Mouse (Mus musculus): ENCODE measurements around the gene Prr14l. TPM values are rescaled to one million over a fixed set of nuclear protein-coding genes. Genes with fewer than 3 reads are reported as not detected.
"Not testable (repeated sequence)": the region's sequence is repeated elsewhere in the genome, so short reads cannot be mapped to it uniquely, and the experiment has no call there.

The Prr14l gene
- polyA plus RNA-seq, 1 experiment from 2014 or later: 13.8 TPM

- Histone ChIP-seq H3K9me3 (ENCODE audit: control insufficient read depth, low read length) (no peaks in the 10 kb centered on the region), H3K4me1 (ENCODE audit: control insufficient read depth, insufficient read depth, low read length) (peaks cover 3% of the 10 kb centered on the region; the same call in 1 of the 2 replicates), H3K9ac (ENCODE audit: low read length) (peak overlapping the region; percentile 44), H3K27me3 (ENCODE audit: control insufficient read depth, insufficient read depth, low read length) (no peaks in the 10 kb centered on the region), H3K4me2 (ENCODE audit: low read depth, severe bottlenecking) (peak overlapping the region; percentile 32), H3K4me3 (ENCODE audit: low read depth, low read length) (peak overlapping the region; percentile 28), H3K27ac (replicated peaks; ENCODE audit: low read depth, low read length) (no peak overlapping the region), H3K36me3 (ENCODE audit: control insufficient read depth, insufficient read depth, low read length) (no peaks in the 10 kb centered on the region)
- ATAC-seq (ENCODE audit: insufficient number of reproducible peaks, low FRiP score, low TSS enrichment, low read depth): no peak
- peak; percentile 71 for DNase-seq (ENCODE audit: low spot score)
- 5% methylated on average over 6 of the region's 6 CpGs for WGBS
Measured at GRCm38 (mm10) chr5:32857781-32858220, 3.7 kb upstream of the Prr14l start.

- not testable (repeated sequence) for DNase-seq (ENCODE audit: low spot score); H3K9me3 ChIP-seq (ENCODE audit: control insufficient read depth, low read length); H3K9ac ChIP-seq (ENCODE audit: low read length); H3K4me3 ChIP-seq (ENCODE audit: low read depth, low read length); H3K36me3 ChIP-seq (ENCODE audit: control insufficient read depth, insufficient read depth, low read length); H3K4me2 ChIP-seq (ENCODE audit: low read depth, severe bottlenecking); H3K27ac ChIP-seq (replicated peaks; ENCODE audit: low read depth, low read length); ATAC-seq (ENCODE audit: insufficient number of reproducible peaks, low FRiP score, low TSS enrichment, low read depth); H3K4me1 ChIP-seq (ENCODE audit: control insufficient read depth, insufficient read depth, low read length); H3K27me3 ChIP-seq (ENCODE audit: control insufficient read depth, insufficient read depth, low read length)
- WGBS: 91% methylated on average over 2 of the region's 3 CpGs
Measured at GRCm38 (mm10) chr5:32855274-32855673, 1.2 kb upstream of the Prr14l start.

- WGBS: 86% methylated on average over 4 of the region's 4 CpGs
- no peak for ATAC-seq (ENCODE audit: insufficient number of reproducible peaks, low FRiP score, low TSS enrichment, low read depth)
- Histone ChIP-seq H3K4me1 (ENCODE audit: control insufficient read depth, insufficient read depth, low read length) (peaks cover 3% of the 10 kb centered on the region; the same call in 1 of the 2 replicates), H3K9me3 (ENCODE audit: control insufficient read depth, low read length) (no peaks in the 10 kb centered on the region), H3K9ac (ENCODE audit: low read length) (no peak overlapping the region), H3K4me2 (ENCODE audit: low read depth, severe bottlenecking) (no peak overlapping the region), H3K36me3 (ENCODE audit: control insufficient read depth, insufficient read depth, low read length) (no peaks in the 10 kb centered on the region), H3K27ac (replicated peaks; ENCODE audit: low read depth, low read length) (no peak overlapping the region), H3K4me3 (ENCODE audit: low read depth, low read length) (no peak overlapping the region), H3K27me3 (ENCODE audit: control insufficient read depth, insufficient read depth, low read length) (no peaks in the 10 kb centered on the region)
- DNase-seq (ENCODE audit: low spot score): no peak
Measured at GRCm38 (mm10) chr5:32854818-32855217, 762 bp upstream of the Prr14l start.

GRCm38 (mm10) chr5:32852026-32852425, 2.0 kb downstream of the Prr14l start:
- no peak for ATAC-seq (ENCODE audit: insufficient number of reproducible peaks, low FRiP score, low TSS enrichment, low read depth)
- Histone ChIP-seq H3K4me3 (ENCODE audit: low read depth, low read length) (no peak overlapping the region), H3K4me2 (ENCODE audit: low read depth, severe bottlenecking) (no peak overlapping the region; the same call in 1 of the 2 replicates), H3K9me3 (ENCODE audit: control insufficient read depth, low read length) (no peaks in the 10 kb centered on the region), H3K27ac (replicated peaks; ENCODE audit: low read depth, low read length) (no peak overlapping the region), H3K36me3 (ENCODE audit: control insufficient read depth, insufficient read depth, low read length) (no peaks in the 10 kb centered on the region), H3K4me1 (ENCODE audit: control insufficient read depth, insufficient read depth, low read length) (peaks cover 3% of the 10 kb centered on the region; the same call in 1 of the 2 replicates), H3K9ac (ENCODE audit: low read length) (no peak overlapping the region), H3K27me3 (ENCODE audit: control insufficient read depth, insufficient read depth, low read length) (no peaks in the 10 kb centered on the region)
- WGBS: 83% methylated on average over 6 of the region's 6 CpGs
- no peak for DNase-seq (ENCODE audit: low spot score)

- H3K36me3 ChIP-seq (ENCODE audit: control insufficient read depth, insufficient read depth, low read length): not testable (repeated sequence)
Measured at GRCm38 (mm10) chr5:32849580-32849979, 4.5 kb downstream of the Prr14l start.

GRCm38 (mm10) chr5:32849178-32849577, 4.9 kb downstream of the Prr14l start:
- Histone ChIP-seq H3K9me3 (ENCODE audit: control insufficient read depth, low read length) (no peaks in the 10 kb centered on the region), H3K4me1 (ENCODE audit: control insufficient read depth, insufficient read depth, low read length) (peaks cover 3% of the 10 kb centered on the region; the same call in 1 of the 2 replicates), H3K4me3 (ENCODE audit: low read depth, low read length) (no peak overlapping the region), H3K36me3 (ENCODE audit: control insufficient read depth, insufficient read depth, low read length) (peaks cover 3% of the 10 kb centered on the region; the same call in 1 of the 2 replicates), H3K9ac (ENCODE audit: low read length) (no peak overlapping the region), H3K27ac (replicated peaks; ENCODE audit: low read depth, low read length) (no peak overlapping the region), H3K27me3 (ENCODE audit: control insufficient read depth, insufficient read depth, low read length) (no peaks in the 10 kb centered on the region), H3K4me2 (ENCODE audit: low read depth, severe bottlenecking) (no peak overlapping the region)
- ATAC-seq (ENCODE audit: insufficient number of reproducible peaks, low FRiP score, low TSS enrichment, low read depth): no peak
- WGBS: 95% methylated on average over 3 of the region's 3 CpGs
- no peak for DNase-seq (ENCODE audit: low spot score)

More at GRCm38 (mm10) chr5:32849580-32849979, 4.5 kb downstream of the Prr14l start:
- H3K9me3 ChIP-seq (ENCODE audit: control insufficient read depth, low read length); H3K27me3 ChIP-seq (ENCODE audit: control insufficient read depth, insufficient read depth, low read length); H3K4me2 ChIP-seq (ENCODE audit: low read depth, severe bottlenecking); H3K4me3 ChIP-seq (ENCODE audit: low read depth, low read length); DNase-seq (ENCODE audit: low spot score); H3K27ac ChIP-seq (replicated peaks; ENCODE audit: low read depth, low read length); H3K9ac ChIP-seq (ENCODE audit: low read length); H3K4me1 ChIP-seq (ENCODE audit: control insufficient read depth, insufficient read depth, low read length); ATAC-seq (ENCODE audit: insufficient number of reproducible peaks, low FRiP score, low TSS enrichment, low read depth): not testable (repeated sequence)
- 92% methylated on average over 3 of the region's 3 CpGs for WGBS

- DNase-seq (ENCODE audit: low spot score) (no peak), ATAC-seq (ENCODE audit: insufficient number of reproducible peaks, low FRiP score, low TSS enrichment, low read depth) (no peak)
- Histone ChIP-seq H3K27me3 (ENCODE audit: control insufficient read depth, insufficient read depth, low read length) (no peaks in the 10 kb centered on the region), H3K9ac (ENCODE audit: low read length) (no peak overlapping the region), H3K27ac (replicated peaks; ENCODE audit: low read depth, low read length) (no peak overlapping the region), H3K9me3 (ENCODE audit: control insufficient read depth, low read length) (no peaks in the 10 kb centered on the region), H3K4me2 (ENCODE audit: low read depth, severe bottlenecking) (no peak overlapping the region), H3K4me1 (ENCODE audit: control insufficient read depth, insufficient read depth, low read length) (no peaks in the 10 kb centered on the region), H3K4me3 (ENCODE audit: low read depth, low read length) (no peak overlapping the region), H3K36me3 (ENCODE audit: control insufficient read depth, insufficient read depth, low read length) (peaks cover 19% of the 10 kb centered on the region; the same call in 1 of the 2 replicates)
- WGBS: 95% methylated on average over 2 of the region's 2 CpGs
Measured at GRCm38 (mm10) chr5:32840029-32840428, 14.0 kb downstream of the Prr14l start.

GRCm38 (mm10) chr5:32836976-32837375, 17.1 kb downstream of the Prr14l start:
- WGBS: 89% methylated on average over 5 of the region's 5 CpGs
- Histone ChIP-seq H3K4me3 (ENCODE audit: low read depth, low read length) (no peak overlapping the region), H3K9ac (ENCODE audit: low read length) (no peak overlapping the region), H3K27ac (replicated peaks; ENCODE audit: low read depth, low read length) (no peak overlapping the region), H3K4me2 (ENCODE audit: low read depth, severe bottlenecking) (no peak overlapping the region), H3K36me3 (ENCODE audit: control insufficient read depth, insufficient read depth, low read length) (peaks cover 17% of the 10 kb centered on the region; the same call in 1 of the 2 replicates), H3K4me1 (ENCODE audit: control insufficient read depth, insufficient read depth, low read length) (no peaks in the 10 kb centered on the region), H3K9me3 (ENCODE audit: control insufficient read depth, low read length) (no peaks in the 10 kb centered on the region), H3K27me3 (ENCODE audit: control insufficient read depth, insufficient read depth, low read length) (no peaks in the 10 kb centered on the region)
- no peak for DNase-seq (ENCODE audit: low spot score)
- ATAC-seq (ENCODE audit: insufficient number of reproducible peaks, low FRiP score, low TSS enrichment, low read depth): no peak

GRCm38 (mm10) chr5:32834497-32834896, 19.6 kb downstream of the Prr14l start:
- WGBS: 76% methylated on average over 1 of the region's 1 CpGs
- Histone ChIP-seq H3K27me3 (ENCODE audit: control insufficient read depth, insufficient read depth, low read length) (no peaks in the 10 kb centered on the region), H3K4me2 (ENCODE audit: low read depth, severe bottlenecking) (no peak overlapping the region), H3K9ac (ENCODE audit: low read length) (no peak overlapping the region), H3K4me3 (ENCODE audit: low read depth, low read length) (no peak overlapping the region), H3K27ac (replicated peaks; ENCODE audit: low read depth, low read length) (no peak overlapping the region), H3K36me3 (ENCODE audit: control insufficient read depth, insufficient read depth, low read length) (peaks cover 17% of the 10 kb centered on the region; the same call in 1 of the 2 replicates), H3K9me3 (ENCODE audit: control insufficient read depth, low read length) (no peaks in the 10 kb centered on the region), H3K4me1 (ENCODE audit: control insufficient read depth, insufficient read depth, low read length) (no peaks in the 10 kb centered on the region)
- no peak for ATAC-seq (ENCODE audit: insufficient number of reproducible peaks, low FRiP score, low TSS enrichment, low read depth)
- no peak for DNase-seq (ENCODE audit: low spot score)
